Mouse (Mus musculus): ENCODE measurements around the gene Stim1. TPM values are rescaled to one million over a fixed set of nuclear protein-coding genes. Genes with fewer than 3 reads are reported as not detected.
"Not testable (repeated sequence)": the region's sequence is repeated elsewhere in the genome, so short reads cannot be mapped to it uniquely, and the experiment has no call there.

The Stim1 gene
- polyA plus RNA-seq, 1 experiment from 2014 or later = 21.3 TPM

GRCm38 (mm10) chr7:102258189-102258588 is 9.4 kb upstream of the Stim1 start:
- Histone ChIP-seq H3K4me2 (ENCODE audit: low read depth, low read length) (no peak overlapping the region), H3K4me3 (ENCODE audit: low read length) (no peak overlapping the region), H3K27ac (ENCODE audit: low read length) (no peak overlapping the region), H3K9me3 (ENCODE audit: control insufficient read depth, low read length) (no peaks in the 10 kb centered on the region), H3K9ac (ENCODE audit: low read length) (no peak overlapping the region), H3K27me3 (ENCODE audit: control insufficient read depth, insufficient read depth, low read depth, low read length) (no peaks in the 10 kb centered on the region), H3K4me1 (replicated peaks; ENCODE audit: control insufficient read depth, insufficient read depth, low read length) (no peaks in the 10 kb centered on the region), H3K36me3 (ENCODE audit: control insufficient read depth, insufficient read depth, low read length) (no peaks in the 10 kb centered on the region)
- 17% methylated on average over 4 of the region's 4 CpGs for WGBS
- peak; percentile 45; the same call in 1 of the 2 replicates for ATAC-seq (ENCODE audit: low read depth)

- Histone ChIP-seq H3K9ac (ENCODE audit: low read length) (no peak overlapping the region), H3K4me2 (ENCODE audit: low read depth, low read length) (no peak overlapping the region), H3K4me1 (replicated peaks; ENCODE audit: control insufficient read depth, insufficient read depth, low read length) (no peaks in the 10 kb centered on the region), H3K27ac (ENCODE audit: low read length) (no peak overlapping the region), H3K36me3 (ENCODE audit: control insufficient read depth, insufficient read depth, low read length) (no peaks in the 10 kb centered on the region), H3K4me3 (ENCODE audit: low read length) (no peak overlapping the region), H3K9me3 (ENCODE audit: control insufficient read depth, low read length) (no peaks in the 10 kb centered on the region), H3K27me3 (ENCODE audit: control insufficient read depth, insufficient read depth, low read depth, low read length) (no peaks in the 10 kb centered on the region)
- ATAC-seq (ENCODE audit: low read depth) = no peak
- WGBS = 57% methylated on average over 3 of the region's 3 CpGs
Observed at GRCm38 (mm10) chr7:102258753-102259152, 8.9 kb upstream of the Stim1 start.

GRCm38 (mm10) chr7:102259716-102260479 is 7.7 kb upstream of the Stim1 start:
- Histone ChIP-seq H3K9ac (ENCODE audit: low read length) (no peak overlapping the region), H3K27me3 (ENCODE audit: control insufficient read depth, insufficient read depth, low read depth, low read length) (no peaks in the 10 kb centered on the region), H3K36me3 (ENCODE audit: control insufficient read depth, insufficient read depth, low read length) (no peaks in the 10 kb centered on the region), H3K9me3 (ENCODE audit: control insufficient read depth, low read length) (no peaks in the 10 kb centered on the region), H3K4me3 (ENCODE audit: low read length) (no peak overlapping the region), H3K4me1 (replicated peaks; ENCODE audit: control insufficient read depth, insufficient read depth, low read length) (no peaks in the 10 kb centered on the region), H3K4me2 (ENCODE audit: low read depth, low read length) (no peak overlapping the region), H3K27ac (ENCODE audit: low read length) (no peak overlapping the region)
- 76% methylated on average over 10 of the region's 10 CpGs for WGBS
- no peak for ATAC-seq (ENCODE audit: low read depth)

- H3K4me2 ChIP-seq (ENCODE audit: low read depth, low read length) = no peak overlapping the region
- no peak overlapping the region for H3K4me3 ChIP-seq (ENCODE audit: low read length)
- no peaks in the 10 kb centered on the region for H3K36me3 ChIP-seq (ENCODE audit: control insufficient read depth, insufficient read depth, low read length)
- WGBS = 77% methylated on average over 1 of the region's 1 CpGs
- no peak overlapping the region for H3K27ac ChIP-seq (ENCODE audit: low read length)
- no peaks in the 10 kb centered on the region for H3K4me1 ChIP-seq (replicated peaks; ENCODE audit: control insufficient read depth, insufficient read depth, low read length)
- H3K27me3 ChIP-seq (ENCODE audit: control insufficient read depth, insufficient read depth, low read depth, low read length) = no peaks in the 10 kb centered on the region
- no peaks in the 10 kb centered on the region for H3K9me3 ChIP-seq (ENCODE audit: control insufficient read depth, low read length)
- H3K9ac ChIP-seq (ENCODE audit: low read length) = no peak overlapping the region
- no peak for ATAC-seq (ENCODE audit: low read depth)
Observed at GRCm38 (mm10) chr7:102260518-102260917, 7.1 kb upstream of the Stim1 start.

DNA sequence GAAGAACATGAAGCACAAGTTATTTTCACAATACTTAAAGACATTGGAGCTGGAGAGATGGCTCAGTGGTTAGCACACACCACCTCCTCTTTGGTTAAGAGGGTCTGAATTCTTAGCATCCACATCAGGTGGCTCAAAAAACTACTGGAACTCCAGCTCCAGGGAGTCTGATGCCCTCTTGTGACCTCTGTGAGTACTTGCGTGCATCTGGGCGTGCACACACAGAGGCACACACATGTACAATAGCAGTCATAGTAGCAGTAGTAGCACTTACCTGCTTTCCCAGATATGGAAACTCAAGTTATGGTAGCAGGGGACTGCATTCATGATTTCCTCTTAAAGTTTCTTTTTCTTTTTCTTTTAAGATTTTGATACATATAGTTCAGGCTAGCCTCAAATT is 4.6 kb upstream of the Stim1 start:
- no peak overlapping the region for H3K4me2 ChIP-seq (ENCODE audit: low read depth, low read length)
- ATAC-seq (ENCODE audit: low read depth) = no peak
- H3K27ac ChIP-seq (ENCODE audit: low read length) = no peak overlapping the region
- H3K4me3 ChIP-seq (ENCODE audit: low read length) = no peak overlapping the region
- no peak overlapping the region for H3K9ac ChIP-seq (ENCODE audit: low read length)
- 80% methylated on average over 2 of the region's 2 CpGs for WGBS
- H3K4me1 ChIP-seq (replicated peaks; ENCODE audit: control insufficient read depth, insufficient read depth, low read length) = no peaks in the 10 kb centered on the region; the same call in 1 of the 2 replicates
- no peaks in the 10 kb centered on the region for H3K27me3 ChIP-seq (ENCODE audit: control insufficient read depth, insufficient read depth, low read depth, low read length)
- H3K36me3 ChIP-seq (ENCODE audit: control insufficient read depth, insufficient read depth, low read length) = no peaks in the 10 kb centered on the region
- H3K9me3 ChIP-seq (ENCODE audit: control insufficient read depth, low read length) = no peaks in the 10 kb centered on the region

- not testable (repeated sequence) for H3K4me3 ChIP-seq (ENCODE audit: low read length)
Observed at GRCm38 (mm10) chr7:102266021-102266400, 1.6 kb upstream of the Stim1 start.

DNA sequence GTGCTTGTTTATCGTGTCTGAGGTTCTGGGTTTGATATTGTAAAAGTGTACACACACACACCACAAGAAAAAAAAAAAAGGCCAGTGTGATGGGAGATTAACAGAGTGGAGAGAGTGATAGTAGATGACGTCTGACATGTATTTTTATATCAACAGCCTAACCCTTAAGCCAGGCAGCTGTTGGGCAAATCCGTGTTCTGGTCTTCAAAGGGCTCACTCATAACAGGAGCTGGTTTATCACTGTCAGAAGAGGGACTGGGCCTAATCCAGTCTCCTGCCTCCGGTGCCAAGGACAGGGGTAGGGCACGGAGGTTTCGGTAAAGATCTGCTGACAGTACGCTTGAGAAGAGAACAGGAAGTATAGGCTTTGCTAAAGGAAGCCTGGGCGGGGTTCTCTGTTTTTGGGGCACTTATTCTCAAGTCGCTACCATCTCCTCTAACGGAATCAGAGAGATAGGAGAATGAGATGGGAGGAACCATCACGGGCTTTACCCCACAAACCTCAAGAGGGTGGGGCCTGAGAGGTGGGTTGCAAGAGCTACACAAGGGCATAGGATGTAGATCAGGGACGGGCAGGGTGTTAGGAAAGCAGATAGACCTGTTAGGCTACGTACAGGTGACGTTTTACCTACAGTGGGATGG is 1.1 kb upstream of the Stim1 start:
- Histone ChIP-seq H3K27ac (ENCODE audit: low read length) (no peak overlapping the region), H3K4me3 (ENCODE audit: low read length) (peak overlapping the region; percentile 89), H3K9me3 (ENCODE audit: control insufficient read depth, low read length) (no peaks in the 10 kb centered on the region), H3K27me3 (ENCODE audit: control insufficient read depth, insufficient read depth, low read depth, low read length) (no peaks in the 10 kb centered on the region), H3K4me1 (replicated peaks; ENCODE audit: control insufficient read depth, insufficient read depth, low read length) (peaks cover 5% of the 10 kb centered on the region; the same call in 1 of the 2 replicates), H3K4me2 (ENCODE audit: low read depth, low read length) (peak overlapping the region; percentile 28; the same call in 1 of the 2 replicates), H3K36me3 (ENCODE audit: control insufficient read depth, insufficient read depth, low read length) (no peaks in the 10 kb centered on the region), H3K9ac (ENCODE audit: low read length) (0 out of 2 replicates have a peak overlapping the region, but pooled peaks have one; percentile 17)
- ATAC-seq (ENCODE audit: low read depth) = peak; percentile 11
- 37% methylated on average over 14 of the region's 14 CpGs for WGBS

More at GRCm38 (mm10) chr7:102266021-102266400, 1.6 kb upstream of the Stim1 start:
- not testable (repeated sequence) for H3K4me2 ChIP-seq (ENCODE audit: low read depth, low read length); ATAC-seq (ENCODE audit: low read depth); H3K9ac ChIP-seq (ENCODE audit: low read length); H3K4me1 ChIP-seq (replicated peaks; ENCODE audit: control insufficient read depth, insufficient read depth, low read length); H3K36me3 ChIP-seq (ENCODE audit: control insufficient read depth, insufficient read depth, low read length); H3K27ac ChIP-seq (ENCODE audit: low read length); H3K9me3 ChIP-seq (ENCODE audit: control insufficient read depth, low read length); H3K27me3 ChIP-seq (ENCODE audit: control insufficient read depth, insufficient read depth, low read depth, low read length)
- 85% methylated on average over 10 of the region's 10 CpGs for WGBS

GRCm38 (mm10) chr7:102267113-102267579 is 460 bp upstream of the Stim1 start:
- H3K9ac ChIP-seq (ENCODE audit: low read length) = peak overlapping the region; percentile 80
- no peaks in the 10 kb centered on the region for H3K27me3 ChIP-seq (ENCODE audit: control insufficient read depth, insufficient read depth, low read depth, low read length)
- peak; percentile 89 for ATAC-seq (ENCODE audit: low read depth)
- WGBS = 0% methylated on average over 34 of the region's 34 CpGs
- peak overlapping the region; percentile 89 for H3K4me3 ChIP-seq (ENCODE audit: low read length)
- no peaks in the 10 kb centered on the region for H3K36me3 ChIP-seq (ENCODE audit: control insufficient read depth, insufficient read depth, low read length)
- H3K4me1 ChIP-seq (replicated peaks; ENCODE audit: control insufficient read depth, insufficient read depth, low read length) = peaks cover 5% of the 10 kb centered on the region; the same call in 1 of the 2 replicates
- H3K9me3 ChIP-seq (ENCODE audit: control insufficient read depth, low read length) = no peaks in the 10 kb centered on the region
- peak overlapping the region; percentile 21 for H3K27ac ChIP-seq (ENCODE audit: low read length)
- peak overlapping the region; percentile 92 for H3K4me2 ChIP-seq (ENCODE audit: low read depth, low read length)

- peaks cover 5% of the 10 kb centered on the region; the same call in 1 of the 2 replicates for H3K4me1 ChIP-seq (replicated peaks; ENCODE audit: control insufficient read depth, insufficient read depth, low read length)
- no peak overlapping the region for H3K27ac ChIP-seq (ENCODE audit: low read length)
- H3K27me3 ChIP-seq (ENCODE audit: control insufficient read depth, insufficient read depth, low read depth, low read length) = no peaks in the 10 kb centered on the region
- no peak for ATAC-seq (ENCODE audit: low read depth)
- peak overlapping the region; percentile 80 for H3K9ac ChIP-seq (ENCODE audit: low read length)
- 10% methylated on average over 12 of the region's 12 CpGs for WGBS
- no peaks in the 10 kb centered on the region for H3K36me3 ChIP-seq (ENCODE audit: control insufficient read depth, insufficient read depth, low read length)
- no peaks in the 10 kb centered on the region for H3K9me3 ChIP-seq (ENCODE audit: control insufficient read depth, low read length)
- H3K4me3 ChIP-seq (ENCODE audit: low read length) = peak overlapping the region; percentile 89
- peak overlapping the region; percentile 92 for H3K4me2 ChIP-seq (ENCODE audit: low read depth, low read length)
Observed at GRCm38 (mm10) chr7:102268395-102268748, 766 bp downstream of the Stim1 start.

All from lung, embryonic 16.5 days (tissue).